Mouse (Mus musculus) urinary bladder, postnatal 14 days (tissue): ENCODE results near the gene Camk2b.

Experiments
- DNase-seq: peaks from one replicate; pipeline ENCODE4 v3.0.0; 2021; ENCODE audit warnings: low spot score

The Camk2b gene

DNA sequence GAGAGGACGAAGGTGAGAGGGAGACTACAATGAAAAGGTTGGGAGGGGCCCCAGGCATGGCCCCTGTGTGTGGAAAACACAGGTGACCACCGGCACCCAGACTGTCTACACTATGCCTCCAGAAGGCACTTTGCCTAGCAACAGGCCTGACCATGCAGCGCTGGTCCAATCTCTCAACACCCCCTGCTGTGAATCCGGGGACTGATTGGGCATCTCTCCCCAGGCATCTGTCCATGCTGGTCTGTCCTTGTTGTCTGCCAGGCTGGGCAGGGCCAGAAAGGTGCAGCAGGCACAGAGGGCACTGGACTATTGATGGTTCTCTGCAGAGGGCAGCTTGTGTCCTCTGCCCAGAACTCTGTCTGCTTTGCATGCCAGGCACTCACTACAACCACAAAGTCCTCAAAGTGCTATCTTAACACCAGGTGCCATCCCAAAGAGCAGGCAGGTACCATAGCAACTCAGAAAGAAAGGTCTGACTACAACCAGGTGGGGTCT lies 16.0 kb downstream of the Camk2b start:
- DNase-seq, result no peak

DNA sequence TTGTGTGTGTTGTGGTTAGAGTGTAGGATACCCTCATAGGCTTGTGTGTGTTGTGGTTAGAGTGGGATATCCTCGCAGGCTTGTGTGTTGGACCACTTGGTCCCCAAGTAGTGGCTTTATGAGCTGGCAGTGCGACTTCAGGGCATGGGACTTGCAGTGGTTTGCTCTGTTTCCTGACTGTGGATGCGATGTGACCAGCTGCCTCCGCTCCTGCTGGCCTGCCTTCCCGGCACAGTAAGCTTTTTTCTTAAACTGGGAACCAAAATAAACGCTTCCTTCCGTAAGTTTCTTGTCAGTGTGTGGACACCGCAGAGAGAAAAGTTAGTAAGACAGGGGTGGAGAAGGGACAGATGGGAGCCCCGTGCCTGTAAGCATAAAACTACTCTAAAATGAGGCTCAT lies 18.0 kb downstream of the Camk2b start:
- no peak for DNase-seq

DNA sequence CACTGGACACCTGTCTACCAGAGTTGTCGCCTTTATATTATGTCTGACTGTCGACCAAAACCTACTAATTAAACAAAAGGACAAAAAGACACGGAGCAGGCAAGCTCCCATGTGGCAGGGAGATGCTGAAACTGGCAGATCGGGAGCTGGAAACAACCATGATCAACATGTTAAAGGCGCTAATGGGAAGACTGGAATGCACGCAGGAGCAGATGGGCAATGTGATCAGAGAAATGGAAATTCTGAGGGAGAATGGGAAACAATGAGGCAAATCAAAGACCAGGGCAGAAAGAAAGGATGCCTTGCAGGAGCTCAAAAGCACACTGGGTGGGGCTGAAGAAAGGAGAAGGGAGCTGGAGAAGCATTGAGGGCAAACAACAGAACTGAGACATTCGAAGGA lies 27.2 kb downstream of the Camk2b start:
- no peak for DNase-seq

DNA sequence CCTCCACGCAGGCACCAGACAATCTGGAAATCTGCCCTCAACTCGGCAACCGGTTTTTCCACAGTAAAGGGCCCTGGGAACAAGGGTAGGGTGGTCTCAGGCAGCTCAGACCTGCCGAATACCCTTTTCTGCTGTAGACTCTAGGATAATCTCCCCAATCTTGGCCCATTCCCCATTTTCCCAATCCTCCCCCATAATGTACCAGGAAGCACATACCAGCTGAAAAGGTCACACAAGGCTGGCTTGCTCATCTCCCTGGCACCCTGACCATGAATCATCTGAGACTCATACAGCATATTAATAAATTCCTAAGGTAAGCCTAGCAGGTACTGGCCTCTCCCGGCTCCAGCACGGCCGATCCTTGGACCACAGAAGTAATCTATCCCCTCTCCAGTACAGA lies 28.5 kb downstream of the Camk2b start:
- DNase-seq, result no peak

DNA sequence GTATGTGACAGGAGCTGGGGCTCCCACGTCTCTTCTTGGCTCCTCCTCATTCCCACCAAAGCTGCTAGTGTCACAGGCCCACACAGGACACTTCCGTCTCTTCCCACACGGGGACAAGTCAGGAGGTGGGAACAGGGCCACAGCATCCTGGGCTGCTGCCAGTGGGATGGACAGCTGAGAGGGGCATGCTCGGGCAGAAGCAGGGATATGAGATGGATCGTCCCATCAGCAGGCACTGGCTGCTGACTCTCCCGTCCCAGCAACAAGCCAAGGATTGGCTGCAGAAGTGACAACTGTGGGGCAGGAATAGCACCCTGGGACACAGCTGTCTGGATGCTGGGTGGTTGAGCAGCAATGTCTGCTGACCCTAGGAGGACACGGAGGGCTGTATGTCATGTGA lies 29.0 kb downstream of the Camk2b start:
- DNase-seq, result no peak

DNA sequence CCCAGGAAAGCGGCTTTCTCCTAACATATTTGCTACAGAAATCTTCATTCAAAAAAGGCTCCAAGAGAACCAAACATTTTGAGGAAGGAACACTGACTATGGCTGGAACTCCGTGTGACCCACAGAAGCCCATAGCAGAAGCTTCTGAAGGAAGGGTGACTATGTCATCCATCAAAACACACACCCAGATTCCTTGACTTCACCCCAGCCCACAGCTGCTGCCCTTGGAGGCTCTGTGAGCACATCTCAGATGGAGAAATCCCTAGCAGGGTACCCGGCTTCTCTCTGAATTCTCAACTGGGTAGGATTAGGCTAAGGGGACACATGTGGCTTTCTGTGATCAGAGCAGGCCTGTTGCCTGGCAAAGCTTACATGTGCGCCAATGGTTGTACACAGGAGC lies 29.7 kb downstream of the Camk2b start:
- no peak for DNase-seq

DNA sequence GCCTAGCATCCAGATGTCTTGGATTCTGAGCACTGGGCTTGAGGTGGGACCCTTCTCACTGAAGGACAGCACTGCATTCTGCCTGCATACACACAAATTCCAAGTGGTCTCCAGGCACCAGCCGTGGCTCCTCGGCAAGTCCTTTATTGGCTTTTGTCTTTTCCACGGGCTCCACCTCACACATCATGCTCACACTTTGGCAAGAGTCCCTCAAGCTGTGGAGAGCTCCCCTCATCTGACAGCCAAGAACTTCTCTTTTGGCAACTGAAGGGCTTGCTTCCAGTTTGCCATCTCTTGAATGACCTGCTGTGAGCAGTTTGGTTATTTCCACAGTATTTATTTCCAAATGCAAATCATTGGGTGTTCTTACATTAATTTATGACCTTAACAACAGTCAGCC lies 30.6 kb downstream of the Camk2b start:
- no peak for DNase-seq

DNA sequence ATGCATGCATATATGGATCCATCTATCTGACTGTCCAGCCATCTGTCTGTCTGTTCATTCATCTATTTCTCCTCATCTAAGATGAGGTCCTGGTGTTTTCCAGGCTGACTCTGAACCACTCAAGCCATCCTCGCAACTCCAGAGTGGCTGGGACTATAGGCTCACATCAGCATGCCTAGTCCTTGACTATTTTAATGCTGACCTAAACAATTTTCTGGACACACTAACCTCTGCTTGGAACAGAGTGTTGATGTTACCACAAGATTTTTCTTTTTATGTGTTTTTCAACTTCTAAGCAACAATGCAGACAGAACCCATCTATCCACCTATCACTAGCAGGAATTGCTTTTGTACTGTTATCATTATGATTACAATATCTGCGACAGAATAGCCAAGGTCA lies 31.4 kb downstream of the Camk2b start:
- no peak for DNase-seq

DNA sequence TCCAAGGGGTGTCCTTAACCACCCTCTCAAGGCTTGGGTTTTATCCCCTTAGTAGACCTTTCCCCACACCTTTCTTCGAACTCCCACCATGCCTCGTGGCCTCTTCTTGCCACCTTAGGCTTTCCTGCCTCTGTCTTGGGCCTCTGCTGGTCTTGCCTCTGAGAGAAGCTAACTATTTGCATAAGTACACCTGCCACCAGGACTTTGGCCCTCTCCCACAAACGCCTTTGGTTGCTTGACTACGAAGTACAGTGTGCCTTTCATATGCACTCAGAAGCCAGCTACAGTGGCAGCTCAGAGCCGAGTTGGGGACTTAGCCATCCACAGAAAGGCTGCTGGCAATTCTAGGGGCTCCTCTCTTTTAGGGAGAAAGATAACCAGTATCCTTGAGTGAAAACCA lies 32.4 kb downstream of the Camk2b start:
- DNase-seq, result no peak

DNA sequence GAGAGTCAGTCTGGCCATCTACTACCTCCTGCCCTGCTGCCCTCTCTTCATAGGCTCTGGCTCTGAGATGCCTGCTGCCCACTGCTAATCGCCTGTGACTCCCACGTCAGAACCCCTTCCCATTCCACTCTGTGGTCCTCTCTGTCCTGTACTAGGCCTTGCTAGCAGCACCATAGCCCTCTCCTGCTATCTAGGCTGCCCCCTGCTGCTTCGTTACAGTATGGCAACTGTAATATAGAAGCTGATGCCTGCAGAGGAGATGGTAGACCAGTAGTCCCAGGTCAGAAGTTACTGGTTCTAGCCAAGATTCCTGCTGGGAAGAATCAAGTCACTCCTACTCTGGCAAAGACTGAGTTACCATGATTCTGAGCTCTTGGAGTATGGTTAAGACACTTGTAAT lies 33.0 kb downstream of the Camk2b start:
- DNase-seq, result peak; percentile 57

DNA sequence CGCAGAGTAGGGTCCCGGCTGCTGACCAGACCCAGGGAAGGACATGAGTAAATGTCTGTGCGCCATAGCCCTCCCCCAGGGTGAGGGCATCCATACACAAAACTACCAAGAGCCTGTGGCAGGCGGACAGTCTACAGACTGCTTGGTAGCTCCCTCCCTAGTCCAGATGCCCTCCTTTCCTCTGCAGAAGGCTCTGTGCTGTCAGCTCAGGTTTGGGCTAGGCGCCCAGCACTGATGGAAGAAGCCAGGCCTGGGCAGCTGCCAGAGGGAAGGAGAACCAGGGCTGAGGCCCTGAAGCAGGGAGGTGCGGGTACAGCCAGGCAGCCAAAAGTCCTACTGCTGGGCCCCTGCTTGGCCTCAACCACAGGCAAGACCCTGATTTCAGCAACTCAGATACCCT lies 35.5 kb downstream of the Camk2b start:
- peak; percentile 64 for DNase-seq

DNA sequence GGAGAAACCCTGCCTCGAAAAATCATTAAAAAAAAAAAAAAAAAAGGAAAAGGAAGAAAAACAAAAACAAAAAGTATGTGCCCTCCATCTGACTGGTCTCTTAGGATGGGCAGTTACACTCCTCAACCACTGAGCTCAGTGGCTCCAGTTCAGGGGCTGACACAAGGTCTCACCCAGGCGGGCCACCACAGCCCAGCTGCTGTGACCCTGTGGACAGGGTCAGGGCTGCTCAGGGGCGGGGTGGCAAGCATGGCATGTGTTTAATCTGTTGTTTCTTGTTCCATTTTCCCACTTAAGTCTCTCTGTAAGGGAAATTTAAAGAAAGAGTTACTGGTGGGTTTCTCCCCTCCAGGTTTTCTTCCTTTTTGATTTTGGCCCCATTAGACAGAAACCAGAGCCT lies 36.4 kb downstream of the Camk2b start:
- DNase-seq, result no peak

DNA sequence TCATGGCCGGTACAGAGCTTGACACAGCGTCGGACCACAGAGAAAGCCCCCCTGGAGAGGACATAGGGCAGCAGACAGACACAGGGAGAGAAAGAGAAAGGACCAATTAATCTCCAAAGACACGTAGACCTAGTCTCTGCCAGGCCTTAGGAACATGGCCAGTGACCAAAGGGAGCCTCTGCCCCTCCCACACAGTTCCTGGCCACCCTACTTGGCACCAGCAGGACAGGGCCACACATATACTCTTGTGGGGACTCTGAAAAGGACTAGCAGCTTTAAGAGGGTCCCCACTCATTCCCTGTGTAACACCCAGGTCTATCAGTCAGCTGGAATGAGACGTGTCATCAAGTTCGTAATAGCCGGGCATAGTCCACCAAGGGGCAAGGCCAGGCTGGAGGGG lies 37.3 kb downstream of the Camk2b start:
- no peak for DNase-seq

DNA sequence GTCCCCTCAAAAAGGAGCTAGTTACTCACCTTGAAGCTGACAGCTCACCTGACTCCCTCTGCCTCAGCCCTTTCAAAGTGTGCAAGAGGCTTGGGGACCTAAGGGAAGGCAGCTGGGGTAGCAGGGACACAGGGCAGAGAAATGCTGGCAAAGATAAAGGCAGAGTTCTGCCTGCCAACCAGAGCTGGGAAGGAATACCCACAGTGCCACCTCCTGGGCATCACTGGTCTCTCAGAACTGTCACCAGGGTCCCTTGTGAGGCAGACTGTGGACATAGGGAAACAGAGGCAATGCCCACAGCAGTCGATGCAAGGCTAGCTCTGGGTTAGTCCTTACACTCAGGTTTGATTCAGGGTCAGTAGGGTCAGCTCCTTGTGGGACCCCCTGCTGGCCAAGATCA lies 39.8 kb downstream of the Camk2b start:
- peak; percentile 41 for DNase-seq

DNA sequence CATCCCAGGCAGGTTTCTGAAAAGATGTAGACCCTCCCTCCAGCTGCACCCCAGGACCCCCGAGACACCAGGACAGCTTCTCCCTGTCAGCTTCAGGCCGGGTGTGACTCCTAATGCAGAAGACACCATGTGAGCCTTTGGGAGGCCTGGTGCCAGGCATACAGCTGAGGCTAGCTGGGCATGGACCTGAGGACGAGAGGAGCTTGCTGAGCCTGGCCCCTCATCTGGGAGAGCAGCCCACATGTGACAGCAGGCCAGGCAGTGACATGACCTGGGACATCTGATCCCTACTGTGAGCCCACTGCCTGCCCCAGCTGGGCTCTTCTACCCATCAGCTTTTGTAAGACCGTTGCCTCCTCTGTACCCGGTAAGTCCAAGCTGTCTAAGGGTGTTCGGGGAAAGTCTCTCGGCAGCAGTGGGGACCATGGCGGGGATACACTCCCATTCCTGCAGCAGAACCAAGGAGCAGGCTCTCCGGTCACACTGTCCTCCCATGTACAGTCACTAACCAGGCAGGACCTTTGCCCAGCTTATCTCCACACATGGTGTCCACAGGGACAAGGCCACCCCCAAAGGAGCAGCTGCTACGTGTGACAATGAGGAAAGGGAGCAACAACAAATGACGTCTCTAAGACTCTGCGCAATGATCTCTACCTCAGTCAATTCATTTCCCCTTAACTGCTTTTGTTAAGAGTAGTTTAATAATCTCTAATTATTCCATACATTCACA lies 41.1 kb downstream of the Camk2b start:
- no peak for DNase-seq

DNA sequence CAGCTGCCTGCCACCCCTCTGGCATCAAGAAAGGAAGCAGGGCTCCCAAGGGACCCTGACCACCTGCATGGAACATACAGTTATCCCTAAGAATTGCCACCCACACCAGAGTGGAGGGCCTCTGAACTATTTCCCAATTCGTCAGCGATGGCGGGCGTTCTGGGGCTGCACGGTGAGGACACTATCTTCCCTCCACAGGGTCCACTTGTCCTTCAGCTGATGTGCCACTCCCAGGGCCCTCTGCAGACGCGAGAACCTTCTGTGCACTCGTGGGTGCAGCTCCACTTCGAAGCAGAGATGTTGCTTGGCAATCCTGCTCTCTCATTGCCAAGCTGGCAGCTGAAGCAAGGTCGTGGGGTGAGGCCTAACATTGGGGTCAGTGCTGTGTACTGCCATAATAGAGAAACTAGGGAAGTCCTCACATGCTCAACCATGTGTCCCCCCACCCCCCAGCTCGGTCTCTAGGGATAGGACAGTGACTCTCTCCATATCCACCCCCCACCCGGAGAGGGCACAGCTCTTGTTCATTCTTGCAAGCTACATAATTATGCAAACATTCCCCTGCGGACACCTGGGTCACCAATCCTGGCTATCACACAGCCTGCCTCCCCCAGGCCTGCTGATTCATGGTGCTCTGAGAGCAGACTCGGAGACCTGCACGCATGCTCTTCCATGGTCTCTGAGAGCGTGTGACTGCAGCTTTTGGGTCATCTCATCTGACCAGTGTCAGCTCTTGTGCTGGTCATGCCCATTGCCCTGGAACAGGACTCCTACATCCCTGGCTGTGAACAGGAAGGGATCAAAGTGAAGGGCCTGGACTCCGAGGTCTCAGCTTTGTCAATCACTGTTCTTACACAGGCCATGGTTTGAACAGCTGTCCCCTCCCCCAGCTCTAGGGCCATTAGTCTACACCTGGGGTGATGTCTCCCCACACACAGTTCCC lies 45.0 kb downstream of the Camk2b start:
- DNase-seq, result no peak

DNA sequence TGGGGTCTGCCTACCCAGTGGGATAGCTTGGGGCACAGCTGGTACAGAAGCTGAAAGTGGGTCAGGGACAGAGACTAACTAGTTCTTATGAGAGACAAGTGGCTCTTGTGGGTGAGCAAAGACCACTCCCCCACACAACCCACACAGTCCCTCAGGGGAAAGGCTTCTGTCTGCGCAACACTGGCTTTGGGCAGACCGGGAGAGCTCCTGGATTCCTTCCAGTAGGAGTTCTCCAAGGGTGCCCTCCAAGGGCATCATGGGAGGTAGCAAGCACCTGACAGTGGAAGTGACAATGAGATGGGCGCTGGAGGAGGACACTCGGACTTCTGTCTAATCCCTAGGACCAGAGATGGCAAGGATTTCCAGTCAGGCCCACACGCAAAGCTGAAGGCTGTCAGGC lies 45.8 kb downstream of the Camk2b start:
- no peak for DNase-seq

DNA sequence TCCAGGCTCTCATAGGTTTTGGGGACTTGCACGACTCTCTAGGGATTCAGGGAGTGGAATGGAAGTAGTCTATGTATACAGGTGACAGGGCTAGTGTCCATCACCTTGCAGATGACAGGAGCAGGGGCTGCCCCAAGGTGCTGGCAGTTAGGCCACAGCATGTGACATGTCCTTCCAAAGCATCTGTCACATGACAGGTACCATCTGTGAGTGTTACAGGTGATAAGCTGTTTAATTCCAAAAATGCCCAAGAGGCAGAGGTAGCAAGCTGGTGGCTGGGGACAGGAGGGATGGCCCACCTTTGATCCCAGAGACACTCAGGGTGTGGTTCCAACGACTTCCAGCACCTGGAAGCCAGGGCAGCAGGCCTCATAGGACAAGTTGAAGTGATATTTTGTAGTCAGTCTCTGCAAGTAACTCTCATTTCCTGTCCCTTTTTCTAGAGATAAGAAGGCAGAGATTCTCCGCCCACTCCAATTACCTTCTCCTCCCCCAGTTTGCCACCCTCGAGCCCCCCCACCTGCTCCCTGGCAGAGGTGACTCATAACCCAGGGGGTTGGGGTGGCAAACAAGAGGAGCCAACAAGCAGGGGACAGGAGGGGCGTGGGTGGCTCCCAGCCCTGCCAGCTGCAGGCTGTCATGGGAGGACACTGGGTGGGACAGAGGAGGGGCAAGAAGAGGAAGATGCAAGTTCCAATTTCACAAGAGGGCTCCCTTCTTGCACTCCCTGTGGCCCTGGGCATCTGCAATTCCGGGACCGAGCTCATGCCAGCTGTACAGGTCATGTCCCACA lies 47.7 kb downstream of the Camk2b start:
- DNase-seq, result peak; percentile 28

DNA sequence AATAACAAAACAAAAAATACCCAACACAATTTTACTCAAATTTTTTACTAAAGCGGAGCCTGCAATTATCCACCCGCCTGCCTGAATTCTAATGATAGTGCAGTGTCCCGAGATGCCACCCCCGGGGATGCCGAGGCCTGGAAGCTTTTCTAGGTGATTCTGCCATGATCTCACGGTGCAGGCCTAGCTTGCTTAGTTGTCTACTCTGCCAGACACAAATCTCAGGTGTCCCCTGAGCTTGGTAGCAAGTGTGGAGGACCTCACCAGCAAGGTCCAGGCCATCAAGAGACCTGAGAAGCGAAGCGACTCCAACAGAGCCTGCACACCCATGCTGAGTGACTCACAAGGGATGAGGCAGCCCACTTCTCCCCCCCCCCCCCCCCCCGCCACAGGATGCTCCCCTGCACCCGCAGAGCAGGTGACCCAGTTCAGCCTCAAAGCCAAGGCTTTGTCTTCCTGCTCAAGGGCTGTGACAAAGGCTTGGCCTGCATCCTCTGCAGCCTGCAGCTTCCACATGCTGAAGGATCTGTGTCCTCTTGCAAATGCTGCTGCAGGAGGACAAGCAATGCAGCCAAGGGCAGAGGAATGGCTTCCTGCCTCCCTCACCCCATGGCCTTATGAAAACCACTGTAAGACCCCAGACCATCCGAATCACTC lies 48.5 kb downstream of the Camk2b start:
- DNase-seq, result no peak

DNA sequence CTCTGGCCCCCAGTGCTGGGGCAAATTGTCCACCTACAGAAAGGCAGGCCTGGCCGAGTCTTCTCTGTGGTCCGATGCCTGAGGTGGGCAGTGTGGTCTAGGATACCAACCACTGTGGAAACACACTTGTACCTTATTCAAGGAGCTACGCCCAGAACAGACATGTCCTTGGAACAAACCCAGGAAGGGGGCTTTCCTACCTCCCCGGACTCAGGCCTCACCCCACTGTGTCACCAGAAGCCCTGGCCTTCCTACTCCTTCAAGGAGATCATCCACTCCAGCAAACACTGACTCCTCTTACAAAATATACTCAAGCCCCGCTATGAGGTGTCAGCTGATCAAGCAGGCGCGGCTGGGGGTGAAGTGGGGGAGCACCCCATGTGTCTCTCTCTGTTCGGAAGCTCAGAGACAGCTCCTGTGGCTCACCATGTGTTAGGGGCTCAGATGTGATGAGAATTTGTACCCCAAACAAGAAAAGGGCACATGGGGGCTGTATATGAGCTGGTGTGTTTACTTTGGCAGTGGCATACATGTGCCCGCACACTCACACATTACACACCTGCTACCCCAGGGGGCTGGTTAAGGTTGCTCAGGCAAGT lies 49.3 kb downstream of the Camk2b start:
- no peak for DNase-seq

DNA sequence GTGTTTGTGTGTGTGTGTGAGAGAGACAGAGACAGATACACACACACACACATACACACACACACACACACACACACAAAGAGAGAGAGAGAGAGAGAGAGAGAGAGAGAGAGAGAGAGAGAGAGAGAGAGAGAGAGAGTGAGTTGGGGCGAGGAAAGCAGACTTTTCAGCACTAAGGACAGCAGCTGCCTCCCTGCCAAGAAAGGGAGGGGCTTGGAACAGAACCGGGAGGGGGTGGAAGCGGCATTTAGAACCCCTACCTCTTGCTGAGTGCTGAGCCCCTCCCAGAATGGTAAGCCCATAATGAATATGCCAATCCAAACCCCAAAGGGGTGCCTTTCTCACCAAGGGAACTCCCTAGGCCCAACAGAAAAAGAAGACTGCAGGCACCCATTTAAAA lies 49.8 kb downstream of the Camk2b start:
- no peak for DNase-seq

DNA sequence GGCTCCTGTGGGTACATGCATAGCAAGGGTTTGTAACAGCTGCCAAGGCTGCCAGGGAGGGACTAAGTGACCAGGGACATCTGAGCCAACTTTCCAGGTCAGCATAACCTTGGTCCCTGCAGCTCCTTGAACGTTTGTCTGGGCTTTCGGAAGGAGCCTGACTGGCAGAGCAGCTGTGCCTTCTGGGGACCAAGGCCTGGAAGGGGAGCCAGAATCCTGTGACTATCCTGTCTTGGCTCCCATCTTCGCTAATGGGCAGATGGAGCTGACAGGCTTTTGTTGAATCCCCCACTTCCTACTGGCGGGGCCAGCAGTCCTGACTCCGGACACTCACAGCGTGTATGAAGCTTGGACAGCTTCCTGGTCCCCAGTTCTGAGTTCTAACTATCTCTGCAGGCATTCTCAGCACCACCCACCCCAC lies 51.1 kb downstream of the Camk2b start:
- no peak for DNase-seq
